Mouse (Mus musculus) spleen, adult 2 months (tissue): ENCODE data around the gene Dpm2.

Source experiments
- CTCF ChIP-seq: fragments of 200-500 bp; IDR thresholded peaks from 2 replicates; pipeline ENCODE4 v1.5.1; 2011; ENCODE audit warnings: mild to moderate bottlenecking, inconsistent platforms; ENCODE audit not compliant: insufficient read depth, insufficient read length, insufficient replicate concordance; ENCODE audit errors: extremely low read depth
- POLR2A ChIP-seq: fragments of 200-500 bp; IDR thresholded peaks from 2 replicates; pipeline ENCODE4 v1.6.1; 2011; ENCODE audit warnings: low read depth, low read length, inconsistent platforms

- TF ChIP-seq CTCF (no peak), POLR2A (peak; percentile 92)
These were observed 35.8 kb upstream of the Dpm2 start, which contains the start of gene Fam102a for GRCm38 (mm10) chr2:32534733-32535471.
